Mouse (Mus musculus) gastrocnemius, postnatal 36 days (tissue): ENCODE results near the gene Igsf21. TPM values are rescaled to one million over a fixed set of nuclear protein-coding genes. Genes with fewer than 3 reads are reported as not detected.

ENCODE experiments used
- DNase-seq, 2 experiments: peaks; one replicate each; pipeline ENCODE4 v3.0.0; 2022
- intact Hi-C: fragments of 180-260 bp; cut with DNase I; formaldehyde crosslinking; loops from one replicate; pipeline ENCODE4 v1.15.1; 2025
- total RNA-seq, 2 experiments: library from RNA; stranded (reverse); gene quantifications; 2 replicates each; pipeline ENCODE4 v1.2.3; 2021

Igsf21 gene
- total RNA-seq, 2 experiments from 2014 or later = 0.18 TPM; not detected in 1

GRCm38 (mm10) chr4:140242291-140242690, 4.3 kb downstream of the Igsf21 start:
- intact Hi-C loops = no loop called here
- DNase-seq = no peak

DNA sequence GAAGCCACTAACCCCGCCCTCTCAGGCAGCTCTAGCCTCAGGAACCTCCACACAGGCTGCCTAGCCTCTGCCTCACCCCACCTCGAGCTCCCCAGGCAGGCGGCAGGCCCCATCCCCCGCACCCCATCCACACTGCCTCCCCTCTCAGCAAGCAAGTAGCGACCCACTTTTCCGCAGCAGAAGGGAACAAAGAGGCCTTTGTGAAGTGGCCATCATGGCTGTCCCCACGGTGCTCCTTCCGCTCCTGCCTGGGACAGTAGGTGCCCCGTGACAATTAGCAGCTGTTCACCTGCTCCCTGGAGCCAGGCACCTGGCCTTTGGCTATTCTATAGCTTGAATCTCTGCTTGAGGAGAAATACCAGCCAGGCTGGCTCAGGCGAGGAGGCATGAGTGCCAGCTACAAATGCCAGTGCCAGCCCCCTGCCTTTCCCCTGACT, 9.3 kb downstream of the Igsf21 start:
- no peak for DNase-seq
- intact Hi-C loops = no loop called here

GRCm38 (mm10) chr4:140235361-140236153, 11.0 kb downstream of the Igsf21 start:
- no peak for DNase-seq
- intact Hi-C loops = no loop called here

GRCm38 (mm10) chr4:140234412-140235205, 12.0 kb downstream of the Igsf21 start:
- intact Hi-C loops = no loop called here
- DNase-seq = no peak

GRCm38 (mm10) chr4:140227837-140228236, 18.7 kb downstream of the Igsf21 start:
- intact Hi-C loops = no loop called here
- DNase-seq = no peak

- DNase-seq = no peak
- intact Hi-C loops = no loop called here
These were observed 21.4 kb downstream of the Igsf21 start for GRCm38 (mm10) chr4:140225204-140225603.

GRCm38 (mm10) chr4:140224451-140224850, 22.1 kb downstream of the Igsf21 start:
- intact Hi-C loops = no loop called here
- no peak for DNase-seq

- intact Hi-C loops = no loop called here
These were observed 23.5 kb downstream of the Igsf21 start for GRCm38 (mm10) chr4:140223067-140223466.

GRCm38 (mm10) chr4:140220326-140221093, 26.1 kb downstream of the Igsf21 start:
- intact Hi-C loops = no loop called here
- DNase-seq = no peak

More at GRCm38 (mm10) chr4:140223067-140223466, 23.5 kb downstream of the Igsf21 start:
- no peak for DNase-seq

GRCm38 (mm10) chr4:140218853-140219852, 27.4 kb downstream of the Igsf21 start:
- intact Hi-C loops = no loop called here
- no peak for DNase-seq

- DNase-seq = no peak
- intact Hi-C loops = no loop called here
These were observed 28.2 kb downstream of the Igsf21 start for GRCm38 (mm10) chr4:140218384-140218783.

DNA sequence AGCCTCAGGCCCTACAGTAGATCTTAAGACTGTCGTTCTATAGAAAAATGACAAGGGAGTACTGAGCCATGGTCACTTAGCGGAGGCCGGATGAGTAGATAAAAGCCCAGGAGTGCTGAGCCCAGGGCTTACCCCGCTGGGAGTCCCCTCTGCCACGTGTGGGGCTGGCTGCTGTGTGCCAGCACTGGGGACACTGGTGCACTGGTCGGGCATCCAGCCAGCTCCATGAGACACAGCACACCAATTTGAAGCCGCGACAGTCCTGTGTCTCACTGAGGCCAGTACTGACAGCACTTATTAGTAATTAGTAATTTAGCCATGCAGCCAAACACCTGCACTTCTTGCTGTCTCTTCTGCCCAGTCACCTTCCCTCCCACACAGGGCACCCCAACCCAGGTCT, 28.6 kb downstream of the Igsf21 start:
- DNase-seq = no peak
- intact Hi-C loops = no loop called here

DNA sequence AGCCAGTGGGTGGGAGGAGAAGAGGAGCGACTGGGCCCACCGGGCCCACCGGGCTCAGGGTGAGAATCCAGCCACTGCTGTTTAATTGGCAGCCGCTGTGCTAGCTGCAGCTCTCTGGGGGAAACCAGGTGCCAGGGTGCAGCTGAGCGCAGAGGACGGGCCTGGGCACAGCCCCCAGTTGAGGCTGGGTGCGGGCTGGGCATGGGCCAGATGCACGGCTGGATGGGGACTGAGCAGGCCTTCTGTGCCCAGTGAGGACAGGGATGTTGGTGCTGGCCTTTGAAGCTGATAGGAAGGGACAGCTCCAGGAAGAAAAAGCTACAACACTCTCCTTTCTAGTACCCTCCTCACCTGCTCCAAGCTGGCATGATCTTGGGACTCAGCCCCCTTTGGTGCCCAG, 30.5 kb downstream of the Igsf21 start:
- no peak for DNase-seq
- intact Hi-C loops = no loop called here

- intact Hi-C loops = no loop called here
- DNase-seq = no peak
These were observed 31.4 kb downstream of the Igsf21 start for GRCm38 (mm10) chr4:140215205-140215604.

DNA sequence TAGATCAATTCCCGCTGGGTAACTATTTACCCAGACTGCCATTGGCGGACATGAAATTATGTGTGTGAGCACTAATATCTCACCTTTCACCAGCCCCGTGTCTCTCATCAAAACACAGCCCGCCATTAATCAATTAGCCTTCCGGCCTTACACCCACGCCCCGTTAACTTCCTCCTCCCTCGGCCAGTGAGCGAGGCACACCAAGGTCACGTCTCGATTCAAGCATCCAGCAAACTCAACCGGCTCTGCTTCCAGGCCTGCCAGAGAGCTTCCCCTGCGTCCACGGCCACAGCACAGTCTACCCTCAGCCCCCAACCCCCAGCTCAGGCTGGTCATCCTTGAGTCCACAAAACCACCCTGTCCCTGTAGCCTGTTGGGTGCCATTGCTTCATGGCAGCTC, 32.2 kb downstream of the Igsf21 start:
- intact Hi-C loops = no loop called here
- DNase-seq = no peak

DNA sequence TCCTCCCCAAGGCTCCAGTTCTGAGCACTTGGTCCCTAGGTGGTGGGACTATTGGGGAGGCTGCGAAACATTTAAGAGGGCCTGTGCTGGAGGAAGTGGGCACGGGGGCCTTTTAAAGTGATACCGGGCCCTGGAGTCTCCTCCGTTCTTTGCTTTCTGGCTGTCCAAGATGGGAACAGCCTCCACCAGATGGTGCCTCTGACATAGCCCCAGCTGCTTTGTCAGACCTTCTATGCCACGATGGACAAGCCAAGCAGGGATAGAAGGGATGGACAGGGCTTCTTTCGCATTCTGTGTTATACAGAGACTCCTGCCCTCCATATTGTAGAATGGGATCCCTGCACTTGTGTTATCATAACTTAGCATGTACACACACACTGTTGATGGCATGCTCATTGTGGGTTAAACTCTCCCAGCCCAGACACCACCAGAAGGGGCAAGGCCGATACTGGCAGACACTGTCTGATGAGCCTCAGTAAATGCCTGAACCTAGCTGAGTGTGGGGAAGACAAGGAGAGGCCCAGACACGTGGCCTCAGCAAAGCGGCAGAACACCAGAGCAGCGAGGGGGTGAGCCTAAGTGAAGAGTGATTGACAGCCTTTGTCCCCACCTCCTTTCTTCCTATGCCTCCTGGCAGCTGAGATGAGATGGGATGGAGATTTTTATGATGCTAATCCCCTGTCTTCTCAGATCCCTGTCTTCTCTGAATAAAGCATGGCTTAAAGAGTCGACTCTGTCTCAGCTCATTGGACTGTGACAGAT, 36.3 kb downstream of the Igsf21 start:
- no peak for DNase-seq
- intact Hi-C loops = no loop called here

- peak; percentile 25 to 28 for DNase-seq
- intact Hi-C loops = no loop called here
These were observed 40.8 kb downstream of the Igsf21 start for GRCm38 (mm10) chr4:140205811-140206231.

- intact Hi-C loops = no loop called here
- no peak for DNase-seq
These were observed 41.8 kb downstream of the Igsf21 start for GRCm38 (mm10) chr4:140204775-140205174.

GRCm38 (mm10) chr4:140203696-140204272, 42.8 kb downstream of the Igsf21 start:
- DNase-seq = no peak
- intact Hi-C loops = no loop called here
